Mouse (Mus musculus): ENCODE results near the gene Mgll. TPM values are rescaled to one million over a fixed set of nuclear protein-coding genes. Genes with fewer than 3 reads are reported as not detected.

The Mgll gene
- total and polyA plus RNA-seq, 2 experiments: 81.3 to 158 TPM

- DNase-seq (ENCODE audit: extremely low read depth, low read depth, low spot score): no peak
- Histone ChIP-seq H3K79me2 (ENCODE audit: control insufficient read depth, insufficient read depth, low read length) (peaks cover 4% of the 10 kb centered on the region; the same call in 1 of the 2 replicates), H3K36me3 (ENCODE audit: control insufficient read depth, insufficient read depth, low read length) (peaks cover 2% of the 10 kb centered on the region; the same call in 1 of the 2 replicates), H3K9ac (ENCODE audit: low read depth, low read length) (no peak overlapping the region), H3K27me3 (ENCODE audit: control insufficient read depth, insufficient read depth, low read length) (no peaks in the 10 kb centered on the region), H3K4me1 (ENCODE audit: control insufficient read depth, insufficient read depth, low read length) (peaks cover 11% of the 10 kb centered on the region), H3K27ac (replicated peaks; ENCODE audit: insufficient read depth, low read depth, low read length) (no peak overlapping the region), H3K4me3 (ENCODE audit: insufficient read depth, low read depth, low read length) (no peak overlapping the region)
- WGBS: 70% methylated on average over 3 of the region's 3 CpGs
- no peak for TF ChIP-seq CTCF (IDR thresholded peaks at IDR 0.05; ENCODE audit: low read depth, low read length)
- TF ChIP-seq POLR2A (IDR thresholded peaks at IDR 0.05; ENCODE audit: extremely low read depth, insufficient read depth, low read length): no peak
These were observed 116.0 kb downstream of the Mgll start for GRCm38 (mm10) chr6:88840211-88840610.

GRCm38 (mm10) chr6:88840791-88841513 lies 116.7 kb downstream of the Mgll start:
- Histone ChIP-seq H3K4me3 (ENCODE audit: insufficient read depth, low read depth, low read length) (peak overlapping the region; percentile 87), H3K36me3 (ENCODE audit: control insufficient read depth, insufficient read depth, low read length) (peaks cover 2% of the 10 kb centered on the region; the same call in 1 of the 2 replicates), H3K9ac (ENCODE audit: low read depth, low read length) (peak overlapping the region; percentile 94), H3K27me3 (ENCODE audit: control insufficient read depth, insufficient read depth, low read length) (no peaks in the 10 kb centered on the region), H3K4me1 (ENCODE audit: control insufficient read depth, insufficient read depth, low read length) (peaks cover 11% of the 10 kb centered on the region), H3K79me2 (ENCODE audit: control insufficient read depth, insufficient read depth, low read length) (peaks cover 4% of the 10 kb centered on the region; the same call in 1 of the 2 replicates), H3K27ac (replicated peaks; ENCODE audit: insufficient read depth, low read depth, low read length) (peak overlapping the region; percentile 81)
- no peak for DNase-seq (ENCODE audit: extremely low read depth, low read depth, low spot score)
- TF ChIP-seq POLR2A (IDR thresholded peaks at IDR 0.05; ENCODE audit: extremely low read depth, insufficient read depth, low read length) (no peak), CTCF (IDR thresholded peaks at IDR 0.05; ENCODE audit: low read depth, low read length) (no peak)
- WGBS: 55% methylated on average over 9 of the region's 9 CpGs

- peaks cover 4% of the 10 kb centered on the region; the same call in 1 of the 2 replicates for H3K79me2 ChIP-seq (ENCODE audit: control insufficient read depth, insufficient read depth, low read length)
- H3K36me3 ChIP-seq (ENCODE audit: control insufficient read depth, insufficient read depth, low read length): peaks cover 2% of the 10 kb centered on the region; the same call in 1 of the 2 replicates
- no peak for TF ChIP-seq CTCF (IDR thresholded peaks at IDR 0.05; ENCODE audit: low read depth, low read length)
- TF ChIP-seq POLR2A (IDR thresholded peaks at IDR 0.05; ENCODE audit: extremely low read depth, insufficient read depth, low read length): no peak
- H3K9ac ChIP-seq (ENCODE audit: low read depth, low read length): peak overlapping the region; percentile 94
- whole genome bisulfite sequencing: 2% methylated on average over 22 of the region's 22 CpGs
- DNase-seq (ENCODE audit: extremely low read depth, low read depth, low spot score): no peak
- peak overlapping the region; percentile 87 for H3K4me3 ChIP-seq (ENCODE audit: insufficient read depth, low read depth, low read length)
- peaks cover 11% of the 10 kb centered on the region for H3K4me1 ChIP-seq (ENCODE audit: control insufficient read depth, insufficient read depth, low read length)
- H3K27me3 ChIP-seq (ENCODE audit: control insufficient read depth, insufficient read depth, low read length): no peaks in the 10 kb centered on the region
- H3K27ac ChIP-seq (replicated peaks; ENCODE audit: insufficient read depth, low read depth, low read length): peak overlapping the region; percentile 81
These were observed 117.2 kb downstream of the Mgll start for GRCm38 (mm10) chr6:88841514-88841780.

GRCm38 (mm10) chr6:88841781-88842689 lies 117.8 kb downstream of the Mgll start, which contains the start of gene Abtb1:
Gene Abtb1, minus strand, starts transcription at chr6:88841984.
- Histone ChIP-seq H3K36me3 (ENCODE audit: control insufficient read depth, insufficient read depth, low read length) (no peaks in the 10 kb centered on the region; the same call in 1 of the 2 replicates), H3K9ac (ENCODE audit: low read depth, low read length) (peak within 1 kb of the TSS; percentile 94), H3K4me3 (ENCODE audit: insufficient read depth, low read depth, low read length) (peak within 1 kb of the TSS; percentile 87), H3K79me2 (ENCODE audit: control insufficient read depth, insufficient read depth, low read length) (peaks cover 4% of the 10 kb centered on the region; the same call in 1 of the 2 replicates), H3K27ac (replicated peaks; ENCODE audit: insufficient read depth, low read depth, low read length) (peak within 1 kb of the TSS; percentile 81), H3K27me3 (ENCODE audit: control insufficient read depth, insufficient read depth, low read length) (no peaks in the 10 kb centered on the region), H3K4me1 (ENCODE audit: control insufficient read depth, insufficient read depth, low read length) (peaks cover 11% of the 10 kb centered on the region)
- WGBS: under 1% methylated on average over 72 of the region's 72 CpGs
- peak; percentile 79 for TF ChIP-seq POLR2A (IDR thresholded peaks at IDR 0.05; ENCODE audit: extremely low read depth, insufficient read depth, low read length)
- TF ChIP-seq CTCF (IDR thresholded peaks at IDR 0.05; ENCODE audit: low read depth, low read length): peak; percentile 67
- DNase-seq (ENCODE audit: extremely low read depth, low read depth, low spot score): peak; percentile 100

- H3K9ac ChIP-seq (ENCODE audit: low read depth, low read length): peak overlapping the region; percentile 86
- peaks cover 4% of the 10 kb centered on the region; the same call in 1 of the 2 replicates for H3K79me2 ChIP-seq (ENCODE audit: control insufficient read depth, insufficient read depth, low read length)
- no peaks in the 10 kb centered on the region for H3K27me3 ChIP-seq (ENCODE audit: control insufficient read depth, insufficient read depth, low read length)
- H3K27ac ChIP-seq (replicated peaks; ENCODE audit: insufficient read depth, low read depth, low read length): 0 out of 2 replicates have a peak overlapping the region, but pooled peaks have one; percentile 2
- no peak for TF ChIP-seq POLR2A (IDR thresholded peaks at IDR 0.05; ENCODE audit: extremely low read depth, insufficient read depth, low read length)
- H3K4me1 ChIP-seq (ENCODE audit: control insufficient read depth, insufficient read depth, low read length): peaks cover 11% of the 10 kb centered on the region
- DNase-seq (ENCODE audit: extremely low read depth, low read depth, low spot score): no peak
- peak overlapping the region; percentile 66 for H3K4me3 ChIP-seq (ENCODE audit: insufficient read depth, low read depth, low read length)
- no peaks in the 10 kb centered on the region; the same call in 1 of the 2 replicates for H3K36me3 ChIP-seq (ENCODE audit: control insufficient read depth, insufficient read depth, low read length)
- 2% methylated on average over 32 of the region's 32 CpGs for WGBS
These were observed 118.5 kb downstream of the Mgll start for GRCm38 (mm10) chr6:88842731-88843151.
